Mouse (Mus musculus) heart, postnatal 0 days (tissue): ENCODE measurements around the gene Nr0b2. TPM values are rescaled to one million over a fixed set of nuclear protein-coding genes. Genes with fewer than 3 reads are reported as not detected.
A peak's percentile ranks its signal among the peaks of the same experiment; 100 is the strongest.

Source experiments
- ATAC-seq: fragments of 200-750 bp; cut with Nextera tagmentation; 2 replicates; pipeline ENCODE4 v1.8.0; 2017; ENCODE audit warnings: low read depth, moderate number of reproducible peaks, moderate library complexity; ENCODE audit not compliant: insufficient read depth
- DNase-seq: peaks from one replicate; pipeline ENCODE4 v3.0.0-alpha.2; 2016; ENCODE audit warnings: low spot score
- H3K27ac ChIP-seq: fragments of 300-500 bp; sonication (generic); 2 replicates; pipeline ENCODE4 v1.5.1; 2014; ENCODE audit warnings: low read depth, mild to moderate bottlenecking
- H3K27me3 ChIP-seq: fragments of 300-500 bp; sonication (generic); 2 replicates; pipeline ENCODE4 v1.6.1; 2014; ENCODE audit warnings: low read length, mixed read lengths; ENCODE audit not compliant: control insufficient read depth, insufficient read depth
- H3K36me3 ChIP-seq: fragments of 300-500 bp; sonication (generic); replicated peaks from 2 replicates; pipeline ENCODE4 v1.6.1; 2014; ENCODE audit warnings: low read length, mixed read lengths; ENCODE audit not compliant: control insufficient read depth, insufficient read depth
- H3K4me1 ChIP-seq: fragments of 300-500 bp; sonication (generic); 2 replicates; pipeline ENCODE4 v1.6.1; 2014; ENCODE audit warnings: antibody characterized with exemption; ENCODE audit not compliant: control insufficient read depth, insufficient read depth
- H3K4me2 ChIP-seq: fragments of 300-500 bp; sonication (generic); 2 replicates; pipeline ENCODE4 v1.6.1; 2014; ENCODE audit warnings: low read depth, mild to moderate bottlenecking, low read length, moderate library complexity
- H3K4me3 ChIP-seq: fragments of 300-500 bp; sonication (generic); 2 replicates; pipeline ENCODE4 v1.5.1; 2014; ENCODE audit warnings: low read depth, low read length
- H3K9ac ChIP-seq: fragments of 300-500 bp; sonication (generic); replicated peaks from 2 replicates; pipeline ENCODE4 v1.6.1; 2014; ENCODE audit warnings: low read depth, low read length, mixed read lengths
- H3K9me3 ChIP-seq: fragments of 300-500 bp; sonication (generic); replicated peaks from 2 replicates; pipeline ENCODE4 v1.6.1; 2016; ENCODE audit warnings: low read length; ENCODE audit not compliant: control insufficient read depth
- CTCF ChIP-seq: IDR thresholded peaks from 2 replicates; pipeline ENCODE4 v1.5.1; 2016; ENCODE audit warnings: antibody characterized with exemption, control low read depth, low read depth
- EP300 ChIP-seq: IDR thresholded peaks from 2 replicates; pipeline ENCODE4 v1.6.1; 2016; ENCODE audit warnings: antibody characterized with exemption, low read depth
- WGBS: fragments of 180-500 bp; shearing (Covaris S2); extraction: QIAGEN DNeasy Blood & Tissue Kit; methylation state at CpG from one replicate; pipeline ENCODE4 v1.1.7; 2014; 5-methylcytosine and 5-hydroxymethylcytosine counted together
- polyA plus RNA-seq: library from polyadenylated mRNA; unstranded; fragments of >200 nt; fragmentation: Nextera tagmentation; extraction: Ambion mirVana; gene quantifications from 2 replicates; pipeline ENCODE4 v1.2.1, GENCODE M21; 2015
- total RNA-seq: library from RNA; depleted of rRNA; stranded (reverse); fragments of >200 nt; gene quantifications from 2 replicates; pipeline ENCODE4 v1.2.3, GENCODE M21; 2014; ENCODE audit warnings: low replicate concordance; rRNA removed

Nr0b2 gene
- total RNA-seq = 11.1 and 36.4 TPM in 2 replicates
- 30.8 and 32.2 TPM in 2 replicates for polyA plus RNA-seq

DNA sequence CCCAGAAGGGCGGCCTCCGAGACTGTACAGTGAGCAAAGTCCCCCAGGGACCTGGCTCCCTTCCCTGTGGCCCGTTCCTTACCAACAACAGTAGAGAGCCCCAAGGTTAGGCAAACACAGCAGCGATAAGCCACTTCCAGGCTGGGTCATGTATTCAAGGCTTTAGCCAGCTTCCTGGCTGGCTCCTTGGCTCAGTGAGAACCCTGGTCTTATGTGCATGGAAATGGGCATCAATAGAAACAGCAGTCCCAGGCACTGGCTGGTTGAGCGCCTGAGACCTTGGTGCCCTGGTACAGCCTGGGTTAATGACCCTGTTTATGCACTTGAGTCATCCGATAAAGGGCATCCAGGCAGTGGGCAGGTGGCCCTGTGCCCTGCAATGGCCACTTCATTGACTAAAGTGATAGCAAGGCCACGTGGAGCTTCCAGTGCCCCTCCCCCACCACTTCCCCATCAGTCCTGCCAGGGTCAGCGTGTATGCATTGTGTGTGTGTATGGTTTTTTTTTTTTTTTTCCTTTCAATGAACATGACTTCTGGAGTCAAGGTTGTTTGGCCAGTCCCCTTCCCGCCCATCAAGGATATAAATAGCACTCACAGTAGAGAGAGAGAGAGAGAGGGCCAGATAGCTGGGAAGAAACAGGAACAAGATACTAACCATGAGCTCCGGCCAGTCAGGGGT lies at the start of gene Nr0b2:
Gene Nr0b2 (plus strand): TSS at position 609 of the 680 bp plus-strand sequence.
- 0 out of 2 replicates have a peak, but pooled peaks cover 5% of the 10 kb centered on the region for H3K4me1 ChIP-seq
- H3K27me3 ChIP-seq = no peaks in the 10 kb centered on the region
- H3K9ac ChIP-seq = peak within 1 kb of the TSS; percentile 49
- H3K4me3 ChIP-seq = peak within 1 kb of the TSS; percentile 44
- no peaks in the 10 kb centered on the region for H3K9me3 ChIP-seq
- TF ChIP-seq EP300 (peak; percentile 48; the same call in 1 of the 2 replicates), CTCF (no peak)
- peak; percentile 88 for ATAC-seq
- 32% methylated on average over 10 of the region's 10 CpGs for WGBS
- H3K27ac ChIP-seq = peak within 1 kb of the TSS; percentile 91
- DNase-seq = peak; percentile 76
- peak within 1 kb of the TSS; percentile 60 for H3K4me2 ChIP-seq
- H3K36me3 ChIP-seq = 0 out of 2 replicates have a peak, but pooled peaks cover 3% of the 10 kb centered on the region

DNA sequence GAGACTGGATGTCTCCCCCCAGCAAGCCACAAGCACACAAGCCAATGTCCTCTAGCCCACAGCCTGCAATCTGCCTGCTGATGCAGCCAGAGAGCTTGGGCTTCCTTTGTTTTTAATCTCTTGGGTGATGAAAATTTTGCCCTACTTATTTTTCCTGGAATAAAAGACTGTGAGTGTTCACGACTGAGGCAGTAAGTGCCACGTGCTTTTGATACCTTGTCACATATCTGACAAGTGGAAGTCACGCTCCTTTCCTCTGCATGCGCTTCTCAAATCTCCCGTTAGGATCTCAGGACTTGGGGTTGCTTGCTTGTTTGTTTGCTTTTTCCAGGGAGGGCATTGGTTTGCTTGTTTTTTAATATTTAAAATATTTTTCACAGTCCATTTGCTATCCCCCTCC lies 48.9 kb upstream of the Nr0b2 start:
- no peaks in the 10 kb centered on the region for H3K9me3 ChIP-seq
- no peaks in the 10 kb centered on the region for H3K4me1 ChIP-seq
- DNase-seq (no peak), ATAC-seq (no peak)
- H3K9ac ChIP-seq = no peak overlapping the region
- no peaks in the 10 kb centered on the region for H3K36me3 ChIP-seq
- H3K27ac ChIP-seq = no peak overlapping the region
- no peak overlapping the region for H3K4me3 ChIP-seq
- TF ChIP-seq EP300 = no peak
- no peak for TF ChIP-seq CTCF
- peaks cover 59% of the 10 kb centered on the region for H3K27me3 ChIP-seq
- 36% methylated on average over 5 of the region's 5 CpGs for WGBS
- H3K4me2 ChIP-seq = no peak overlapping the region

DNA sequence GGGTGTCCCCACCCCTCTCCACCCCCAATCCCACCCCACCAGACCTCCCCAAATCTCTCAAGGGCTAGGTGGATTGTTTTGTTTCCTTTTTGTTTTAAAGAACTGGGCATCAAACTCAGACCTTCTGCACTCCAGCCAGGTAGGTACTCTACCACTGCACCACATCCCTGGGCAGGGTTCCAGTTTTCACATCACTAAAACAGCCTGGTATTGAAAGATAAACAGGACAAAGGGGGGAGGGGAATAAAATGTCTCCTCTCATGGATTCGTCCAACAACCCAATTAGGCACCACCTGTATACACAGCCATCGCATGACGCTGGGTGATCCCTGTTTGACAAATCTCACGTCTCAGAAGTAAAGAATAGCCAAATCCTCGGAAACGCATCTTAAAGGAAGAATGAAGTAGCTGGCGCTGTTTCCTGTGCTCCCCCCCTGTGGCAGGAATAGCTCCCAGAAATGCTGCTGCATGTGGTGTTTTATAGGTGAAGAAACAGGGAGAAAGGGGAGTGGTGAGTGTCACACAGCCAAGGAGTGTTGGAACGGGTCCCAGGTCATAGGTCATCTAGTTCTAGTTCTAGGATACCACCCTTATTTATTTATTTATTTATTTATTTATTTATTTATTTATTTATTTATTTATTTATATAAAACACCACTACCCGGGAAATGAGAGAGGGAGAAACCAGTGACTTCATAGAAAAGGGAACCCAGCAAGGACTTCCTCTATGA lies 48.3 kb upstream of the Nr0b2 start:
- peaks cover 53% of the 10 kb centered on the region for H3K27me3 ChIP-seq
- no peak overlapping the region for H3K4me3 ChIP-seq
- no peak overlapping the region for H3K9ac ChIP-seq
- WGBS = 49% methylated on average over 9 of the region's 9 CpGs
- TF ChIP-seq EP300 = no peak
- TF ChIP-seq CTCF = no peak
- H3K36me3 ChIP-seq = no peaks in the 10 kb centered on the region
- ATAC-seq = no peak
- H3K27ac ChIP-seq = no peak overlapping the region
- no peaks in the 10 kb centered on the region for H3K4me1 ChIP-seq
- H3K4me2 ChIP-seq = no peak overlapping the region
- H3K9me3 ChIP-seq = no peaks in the 10 kb centered on the region
- no peak for DNase-seq

DNA sequence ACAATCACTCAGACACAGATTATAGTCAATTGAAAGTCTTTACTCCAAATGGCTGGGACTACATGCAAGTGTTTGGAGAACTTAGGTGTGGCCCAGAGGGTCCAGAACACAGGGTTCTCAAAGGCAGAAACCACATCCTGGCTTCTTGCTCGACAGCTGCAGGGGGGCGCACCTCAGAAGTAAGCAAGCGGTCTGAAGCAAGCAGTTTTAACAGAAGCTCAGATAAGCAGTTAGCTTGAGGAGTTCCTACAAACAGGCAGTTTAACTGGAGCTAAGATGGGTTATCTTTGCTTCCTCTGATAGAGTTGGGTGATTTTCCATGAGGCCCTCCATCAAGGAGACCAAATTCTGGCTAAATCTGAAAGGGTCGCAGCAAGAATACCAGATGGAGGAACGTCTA lies 46.6 kb upstream of the Nr0b2 start:
- TF ChIP-seq CTCF (no peak), EP300 (no peak)
- no peaks in the 10 kb centered on the region for H3K36me3 ChIP-seq
- no peak overlapping the region for H3K4me3 ChIP-seq
- no peak overlapping the region for H3K27ac ChIP-seq
- 46% methylated on average over 5 of the region's 5 CpGs for WGBS
- no peaks in the 10 kb centered on the region for H3K9me3 ChIP-seq
- no peak overlapping the region for H3K4me2 ChIP-seq
- DNase-seq = no peak
- peaks cover 41% of the 10 kb centered on the region for H3K27me3 ChIP-seq
- ATAC-seq = no peak
- H3K9ac ChIP-seq = no peak overlapping the region
- no peaks in the 10 kb centered on the region for H3K4me1 ChIP-seq

DNA sequence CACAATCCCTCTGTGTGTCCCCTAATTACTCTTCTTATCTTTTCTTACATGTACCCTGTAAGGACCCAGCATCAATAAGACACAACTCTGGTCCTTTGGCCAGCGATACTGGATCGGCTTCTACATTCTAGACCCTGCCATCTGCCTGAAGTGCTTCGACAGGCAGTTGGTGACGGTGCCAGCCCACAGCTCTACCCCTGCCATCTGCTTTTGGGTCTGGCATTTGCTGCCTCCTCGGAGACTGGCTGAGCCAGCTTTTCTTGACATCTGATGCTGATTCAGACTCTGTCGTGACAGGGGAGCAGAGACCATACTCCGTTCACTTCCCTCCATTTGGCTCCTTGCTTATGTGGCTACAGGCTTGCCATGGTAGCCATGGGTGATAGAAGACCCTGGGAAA lies 44.2 kb upstream of the Nr0b2 start:
- no peaks in the 10 kb centered on the region for H3K9me3 ChIP-seq
- no peak overlapping the region for H3K27ac ChIP-seq
- no peak overlapping the region for H3K4me3 ChIP-seq
- no peak overlapping the region for H3K4me2 ChIP-seq
- no peaks in the 10 kb centered on the region for H3K36me3 ChIP-seq
- no peak overlapping the region for H3K9ac ChIP-seq
- peaks cover 24% of the 10 kb centered on the region for H3K27me3 ChIP-seq
- DNase-seq (no peak), ATAC-seq (no peak)
- WGBS = 81% methylated on average over 7 of the region's 7 CpGs
- H3K4me1 ChIP-seq = no peaks in the 10 kb centered on the region
- TF ChIP-seq CTCF = no peak
- TF ChIP-seq EP300 = no peak
